Comparison of ENCODE assay signal across 9 mouse cellular contexts in genomic region chr17:11972550-11972949, GRCm38 (mm10).
DNase-seq lines count a peak whose midpoint lies in the region; ATAC-seq and TF ChIP-seq lines count a peak whose summit lies in the region.
"Had no signal": no experiment of that assay in that cellular context is flagged by ENCODE, and none has a peak within 500 bp of the region (broad histone marks: within the 10 kb centered on the region; RNA-seq: fewer than 3 reads in every experiment).

No protein-coding gene starts in this region.

- peak overlapping the region; percentile 18; the same call in 1 of the 2 replicates for H3K9ac ChIP-seq in hindbrain, embryonic 16.5 days (ENCODE audit: low read depth, low read length)
- no peak overlapping the region for H3K9ac ChIP-seq in neural tube, embryonic 12.5 days
- H3K9ac ChIP-seq: limb, embryonic 15.5 days had no signal

- no peak for TF ChIP-seq POLR2A in kidney, adult 2 months (IDR thresholded peaks at IDR 0.05; ENCODE audit: low read depth, low read length)
- no peak for TF ChIP-seq POLR2A in thymus, adult 2 months (IDR thresholded peaks at IDR 0.05; ENCODE audit: control insufficient read depth, extremely low read depth, insufficient read depth, low read length, poor library complexity)

- H3K4me3 ChIP-seq in kidney, adult 2 months (ENCODE audit: insufficient read depth, low read depth, low read length), result no peak overlapping the region
- no peak overlapping the region for H3K4me3 ChIP-seq in hindbrain, embryonic 16.5 days (ENCODE audit: low read length)
- no peak overlapping the region for H3K4me3 ChIP-seq in neural tube, embryonic 12.5 days
- H3K4me3 ChIP-seq in thymus, adult 2 months (ENCODE audit: control insufficient read depth, insufficient read depth, low read length), result no peak overlapping the region
- H3K4me3 ChIP-seq: limb, embryonic 15.5 days had no signal

- H3K36me3 ChIP-seq in kidney, adult 2 months (ENCODE audit: control insufficient read depth, insufficient read depth, low read length), result no peaks in the 10 kb centered on the region
- no peaks in the 10 kb centered on the region for H3K36me3 ChIP-seq in hindbrain, embryonic 16.5 days (ENCODE audit: control insufficient read depth, insufficient read depth, low read length)
- H3K36me3 ChIP-seq in neural tube, embryonic 12.5 days, result no peaks in the 10 kb centered on the region
- no peaks in the 10 kb centered on the region for H3K36me3 ChIP-seq in thymus, adult 2 months (ENCODE audit: control insufficient read depth, insufficient read depth, low read length)
- H3K36me3 ChIP-seq: limb, embryonic 15.5 days had no signal

- H3K4me2 ChIP-seq in hindbrain, embryonic 16.5 days (ENCODE audit: low read length), result peak overlapping the region; percentile 48
- peak overlapping the region; percentile 42 for H3K4me2 ChIP-seq in neural tube, embryonic 12.5 days (replicated peaks)
- H3K4me2 ChIP-seq: limb, embryonic 15.5 days had no signal

- no peaks in the 10 kb centered on the region for H3K27me3 ChIP-seq in kidney, adult 2 months (replicated peaks; ENCODE audit: control insufficient read depth, insufficient read depth, low read length)
- H3K27me3 ChIP-seq in hindbrain, embryonic 16.5 days (replicated peaks; ENCODE audit: control insufficient read depth, insufficient read depth, low read length), result no peaks in the 10 kb centered on the region
- H3K27me3 ChIP-seq in neural tube, embryonic 12.5 days (replicated peaks), result no peaks in the 10 kb centered on the region
- no peaks in the 10 kb centered on the region for H3K27me3 ChIP-seq in thymus, adult 2 months (ENCODE audit: control insufficient read depth, insufficient read depth, low read length)

- H3K27ac ChIP-seq in kidney, adult 2 months (ENCODE audit: insufficient read depth, low read depth, low read length), result no peak overlapping the region
- H3K27ac ChIP-seq in hindbrain, embryonic 16.5 days (ENCODE audit: low read depth, low read length), result peak overlapping the region; percentile 75
- no peak overlapping the region for H3K27ac ChIP-seq in neural tube, embryonic 12.5 days
- no peak overlapping the region for H3K27ac ChIP-seq in thymus, adult 2 months (ENCODE audit: control insufficient read depth, insufficient read depth, low read length)
- H3K27ac ChIP-seq: limb, embryonic 15.5 days had no signal

- DNase-seq in kidney, adult 2 months, result peak; percentile 10
- DNase-seq in kidney, adult 8-10 months, result no peak
- peak; percentile 56 for DNase-seq in MEL-GATA-1-ER (ENCODE audit: extremely low read depth, low read depth)
- DNase-seq in embryo, embryonic 9.5 days (ENCODE audit: extremely low spot score), result peak; percentile 32
- DNase-seq in thymus, adult 2 months, result no peak
- no peak for DNase-seq in urinary bladder, postnatal 14 days (ENCODE audit: low spot score)

- ATAC-seq in hindbrain, embryonic 16.5 days, result no peak
- no peak for ATAC-seq in neural tube, embryonic 12.5 days (ENCODE audit: low FRiP score, low read depth)

- no peak for TF ChIP-seq CTCF in kidney, adult 2 months (conservative IDR thresholded peaks at IDR 0.05; ENCODE audit: insufficient read depth, insufficient read length, low read depth, low read length)
- TF ChIP-seq CTCF in thymus, adult 2 months (IDR thresholded peaks at IDR 0.05; ENCODE audit: borderline replicate concordance, control insufficient read depth, extremely low read depth, insufficient read depth, low read length, poor library complexity), result no peak

- WGBS in kidney, adult 2 months, result 5% methylated on average over 9 of the region's 9 CpGs
- 5% methylated on average over 9 of the region's 9 CpGs for WGBS in hindbrain, embryonic 16.5 days
- 13% methylated on average over 9 of the region's 9 CpGs for WGBS in neural tube, embryonic 12.5 days
- WGBS in thymus, adult 2 months, result 11% methylated on average over 9 of the region's 9 CpGs

- H3K4me1 ChIP-seq in kidney, adult 2 months (ENCODE audit: control insufficient read depth, insufficient read depth, low read length), result no peaks in the 10 kb centered on the region; the same call in 1 of the 2 replicates
- peaks cover 8% of the 10 kb centered on the region; the same call in 1 of the 2 replicates for H3K4me1 ChIP-seq in hindbrain, embryonic 16.5 days (ENCODE audit: control insufficient read depth, insufficient read depth, low read depth, low read length)
- peaks cover 11% of the 10 kb centered on the region for H3K4me1 ChIP-seq in neural tube, embryonic 12.5 days
- no peaks in the 10 kb centered on the region for H3K4me1 ChIP-seq in thymus, adult 2 months (replicated peaks; ENCODE audit: control insufficient read depth, insufficient read depth, low read length)

- no peaks in the 10 kb centered on the region for H3K9me3 ChIP-seq in hindbrain, embryonic 16.5 days (ENCODE audit: control insufficient read depth, low read length)
- H3K9me3 ChIP-seq in neural tube, embryonic 12.5 days, result no peaks in the 10 kb centered on the region
- H3K9me3 ChIP-seq: limb, embryonic 15.5 days had no signal

Comparison
In these comparisons a context has a peak if more than half of its experiments do, and no peak if none do; other contexts are left out.
1. DNase-seq: peak in kidney, adult 2 months (single experiment), MEL-GATA-1-ER (single experiment) and embryo, embryonic 9.5 days (single experiment); none in kidney, adult 8-10 months (0 of 2), thymus, adult 2 months (single experiment) and urinary bladder, postnatal 14 days (single experiment).